Mouse (Mus musculus): ENCODE data around the gene Zfp428.
"Not testable (repeated sequence)": the region's sequence is repeated elsewhere in the genome, so short reads cannot be mapped to it uniquely, and the experiment has no call there.

The Zfp428 gene

DNA sequence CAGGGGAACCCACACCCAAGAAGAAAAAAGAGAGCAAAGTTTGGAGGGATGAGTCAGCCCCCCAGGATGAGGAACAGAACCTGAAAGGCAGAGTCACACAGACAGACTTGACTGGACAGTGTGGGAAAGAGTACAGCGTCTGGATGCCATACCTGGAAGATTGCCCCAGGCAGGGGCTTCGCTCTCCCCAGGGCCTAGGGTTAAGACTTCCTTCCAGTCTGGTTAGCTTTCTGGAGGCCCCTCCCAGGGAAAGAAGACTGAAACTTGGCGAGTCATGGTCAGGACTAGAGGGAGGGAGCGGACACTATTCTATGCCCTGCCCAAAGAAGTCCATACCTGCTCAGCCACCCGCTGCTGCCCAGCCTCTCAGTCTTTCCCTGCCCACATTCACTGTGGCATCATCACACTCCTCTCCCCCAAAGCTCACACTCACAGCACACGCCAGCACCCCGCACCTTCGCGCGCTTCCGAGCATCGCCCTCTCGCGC, 25.8 kb upstream of the Zfp428 start:
- DNase-seq (ENCODE audit: low read depth, low spot score), result no peak

GRCm38 (mm10) chr7:24481474-24482207, 25.2 kb upstream of the Zfp428 start, which contains the start of gene Cadm4:
Gene Cadm4 (plus strand): TSS chr7:24482023.
- DNase-seq (ENCODE audit: low read depth, low spot score), result peak; percentile 84

- no peak for DNase-seq (ENCODE audit: low read depth, low spot score)
These were observed 24.4 kb upstream of the Zfp428 start for GRCm38 (mm10) chr7:24482208-24483020.

DNA sequence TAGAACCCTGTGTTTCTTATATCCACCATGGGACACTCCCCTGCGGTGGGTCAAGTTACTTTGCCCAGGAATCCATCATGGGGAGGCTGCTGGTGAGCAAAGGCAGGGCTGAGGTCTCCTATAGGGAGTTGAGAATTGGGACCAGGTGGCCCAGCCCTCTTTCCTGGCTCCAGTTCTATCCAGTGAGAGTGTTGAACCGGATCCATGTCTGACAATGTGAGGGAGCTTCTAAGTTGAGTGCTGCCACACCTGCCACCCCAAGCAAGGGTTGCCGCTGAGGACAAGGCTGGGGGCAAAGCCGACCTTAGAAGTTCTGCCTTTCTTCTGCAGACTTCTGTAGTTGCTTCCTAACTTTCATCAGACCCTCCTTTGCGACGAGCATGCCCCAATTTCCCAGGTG, 23.5 kb upstream of the Zfp428 start:
- DNase-seq (ENCODE audit: low read depth, low spot score), result not testable (repeated sequence)

DNA sequence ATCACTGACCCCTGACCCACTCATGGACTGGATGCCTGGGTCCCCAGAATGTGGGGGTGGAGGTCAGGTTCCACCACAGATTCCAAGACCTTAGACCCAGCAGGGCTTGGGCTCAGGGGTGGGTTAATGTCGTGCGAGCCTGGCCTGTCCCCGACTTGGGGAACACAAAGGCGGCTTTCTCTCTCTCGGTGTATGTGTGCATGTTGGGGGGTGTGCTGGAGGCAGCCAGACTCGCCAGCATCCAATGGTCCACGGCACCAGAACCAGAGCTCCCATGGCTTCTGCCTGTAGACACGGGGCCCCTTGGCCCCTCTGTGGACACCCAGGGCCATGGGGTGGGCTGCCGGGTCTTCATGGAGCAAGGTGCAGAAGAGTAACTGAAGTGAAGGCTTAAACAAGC, 21.3 kb upstream of the Zfp428 start:
- no peak for DNase-seq (ENCODE audit: low read depth, low spot score)

- DNase-seq (ENCODE audit: low read depth, low spot score), result no peak
These were observed 20.1 kb upstream of the Zfp428 start for GRCm38 (mm10) chr7:24486654-24487130.

DNA sequence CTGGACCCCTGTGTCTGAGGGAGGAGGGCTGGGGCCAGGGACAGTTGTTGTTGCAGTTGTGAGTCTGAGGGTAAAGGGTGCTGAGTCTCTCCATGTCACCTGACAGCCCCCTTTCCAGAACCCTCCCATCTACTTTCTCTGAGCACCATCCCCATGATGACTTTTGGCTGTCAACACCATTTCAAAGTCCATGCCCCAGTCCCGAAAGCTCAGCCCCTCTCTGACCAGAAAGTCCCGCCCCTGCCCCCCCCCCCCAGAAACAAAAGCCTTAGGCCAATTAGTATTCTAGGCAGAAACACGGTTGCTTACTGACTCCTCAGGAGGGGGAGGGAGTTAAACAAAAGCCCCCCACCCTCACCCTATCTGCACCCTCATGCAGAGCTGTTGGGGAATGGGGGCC, 19.4 kb upstream of the Zfp428 start:
- no peak for DNase-seq (ENCODE audit: low read depth, low spot score)

GRCm38 (mm10) chr7:24488303-24488702, 18.5 kb upstream of the Zfp428 start:
- no peak for DNase-seq (ENCODE audit: low read depth, low spot score)

DNA sequence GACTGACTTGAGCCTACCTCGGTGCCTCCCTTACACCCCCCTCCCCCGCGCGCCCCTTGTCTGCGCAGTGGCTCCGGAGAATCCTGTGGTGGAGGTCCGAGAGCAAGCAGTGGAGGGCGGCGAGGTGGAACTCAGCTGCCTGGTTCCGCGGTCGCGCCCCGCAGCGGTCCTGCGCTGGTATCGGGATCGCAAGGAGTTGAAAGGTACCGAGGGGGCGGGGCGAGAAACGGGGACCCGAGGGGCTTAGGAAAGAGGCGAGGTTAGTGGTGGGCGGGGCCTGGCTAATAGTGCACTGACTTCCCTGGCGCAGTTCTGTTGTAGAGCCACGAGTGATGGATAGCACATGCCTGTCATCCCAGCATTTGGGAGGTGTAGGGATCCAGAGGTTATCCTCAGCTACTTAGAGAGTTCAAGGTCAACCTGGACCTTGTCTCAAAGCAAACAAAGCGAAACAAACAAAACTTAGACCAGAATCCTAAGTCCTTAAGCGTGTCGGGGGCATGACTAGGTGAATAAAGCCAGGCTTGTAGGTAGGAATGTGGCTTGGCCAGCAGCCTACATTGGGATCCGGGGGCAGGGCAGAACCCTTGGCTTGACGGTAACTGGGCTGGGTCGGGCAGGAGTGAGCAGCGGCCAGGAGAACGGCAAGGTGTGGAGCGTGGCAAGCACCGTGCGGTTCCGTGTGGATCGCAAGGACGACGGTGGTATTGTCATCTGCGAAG, 6.8 kb upstream of the Zfp428 start:
- no peak for DNase-seq (ENCODE audit: low read depth, low spot score)

DNA sequence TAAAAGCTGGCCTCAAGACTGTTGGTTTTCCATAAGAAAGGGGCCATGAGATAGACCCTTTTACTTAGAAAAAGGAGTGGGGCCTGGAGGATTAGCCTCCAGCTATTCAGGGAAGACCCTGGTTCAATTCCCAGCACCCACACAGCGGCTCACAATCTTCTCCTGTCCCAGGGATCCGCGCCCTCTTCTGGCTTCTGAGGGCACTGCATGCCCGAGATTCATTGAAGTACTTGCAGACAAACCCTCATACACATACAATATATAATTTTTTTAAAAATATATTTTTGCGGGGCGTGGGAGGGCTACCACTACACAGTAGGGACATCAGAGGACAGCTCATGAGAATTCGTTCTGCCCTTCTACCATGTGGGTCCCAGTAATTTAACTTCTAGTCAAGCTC, 5.9 kb upstream of the Zfp428 start:
- no peak for DNase-seq (ENCODE audit: low read depth, low spot score)

- DNase-seq (ENCODE audit: low read depth, low spot score), result no peak
These were observed 5.3 kb upstream of the Zfp428 start for GRCm38 (mm10) chr7:24501492-24501891.

GRCm38 (mm10) chr7:24504004-24504403, 2.8 kb upstream of the Zfp428 start:
- no peak for DNase-seq (ENCODE audit: low read depth, low spot score)

GRCm38 (mm10) chr7:24504868-24505267, 1.9 kb upstream of the Zfp428 start:
- no peak for DNase-seq (ENCODE audit: low read depth, low spot score)

- no peak for DNase-seq (ENCODE audit: low read depth, low spot score)
These were observed 1.2 kb upstream of the Zfp428 start for GRCm38 (mm10) chr7:24505447-24506064.

- DNase-seq (ENCODE audit: low read depth, low spot score), result no peak
These were observed 744 bp upstream of the Zfp428 start for GRCm38 (mm10) chr7:24506065-24506459.

GRCm38 (mm10) chr7:24506476-24506837, 349 bp upstream of the Zfp428 start:
- no peak for DNase-seq (ENCODE audit: low read depth, low spot score)

DNA sequence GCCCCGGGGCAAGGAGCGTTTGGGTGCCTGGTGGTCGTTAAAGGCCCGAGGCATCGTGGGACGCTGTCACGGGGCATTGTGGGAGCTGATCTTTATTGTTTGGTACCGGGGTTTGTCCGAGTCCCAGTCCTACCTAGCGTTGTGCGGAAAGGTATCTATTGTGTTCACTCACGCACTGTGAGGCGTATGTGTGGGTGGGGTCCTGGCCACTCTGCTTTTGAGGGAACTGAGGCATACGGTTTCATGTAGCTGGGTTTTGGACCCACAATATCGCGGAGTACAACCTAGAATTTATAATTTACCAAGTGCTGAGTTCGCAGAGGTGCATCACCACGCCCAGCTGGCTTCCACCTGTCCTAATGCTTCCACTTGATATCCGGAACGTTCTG, 914 bp downstream of the Zfp428 start:
- DNase-seq (ENCODE audit: low read depth, low spot score), result no peak

DNA sequence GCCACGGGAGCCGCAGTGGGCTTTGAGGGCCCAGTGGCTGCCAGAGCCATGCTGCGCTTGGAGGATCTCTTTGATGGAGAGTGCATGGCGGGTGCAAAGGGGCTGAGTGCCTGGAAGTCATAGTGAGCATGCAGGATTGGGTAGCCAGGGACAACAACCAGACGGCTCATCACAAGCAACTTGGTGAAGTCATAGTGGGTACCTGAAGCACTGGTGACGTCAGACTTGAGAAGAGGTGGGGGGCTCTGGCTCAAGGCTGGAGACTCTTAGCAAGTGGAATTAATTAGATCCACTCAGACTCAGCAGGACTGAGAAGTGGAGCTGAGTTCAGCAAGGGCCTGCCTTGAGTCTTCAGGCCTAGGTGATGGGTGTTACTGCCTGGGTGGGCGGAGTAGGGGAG, 5.5 kb downstream of the Zfp428 start, which contains the start of gene AC161166.1:
Gene AC161166.1, minus strand, starts transcription at position 101 of the 400 bp plus-strand sequence.
- no peak for DNase-seq (ENCODE audit: low read depth, low spot score)

DNA sequence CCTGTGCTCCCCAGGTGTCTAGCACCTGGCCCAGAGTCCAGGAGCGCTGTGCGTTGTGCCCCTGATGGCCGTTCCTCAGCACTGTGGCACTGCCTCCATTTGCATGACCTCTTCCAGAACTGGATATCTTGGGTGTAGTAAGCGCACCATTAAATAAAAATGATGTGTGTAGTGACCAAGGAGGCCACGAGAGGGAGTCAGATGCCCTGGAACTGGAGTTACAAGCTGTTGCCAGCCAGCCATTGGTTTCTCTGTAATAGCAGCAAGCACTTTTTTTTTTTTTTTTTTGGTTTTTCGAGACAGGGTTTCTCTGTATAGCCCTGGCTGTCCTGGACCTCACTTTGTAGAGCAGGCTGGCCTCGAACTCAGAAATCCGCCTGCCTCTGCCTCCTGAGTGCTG, 9.5 kb downstream of the Zfp428 start:
- DNase-seq (ENCODE audit: low read depth, low spot score), result not testable (repeated sequence)

DNA sequence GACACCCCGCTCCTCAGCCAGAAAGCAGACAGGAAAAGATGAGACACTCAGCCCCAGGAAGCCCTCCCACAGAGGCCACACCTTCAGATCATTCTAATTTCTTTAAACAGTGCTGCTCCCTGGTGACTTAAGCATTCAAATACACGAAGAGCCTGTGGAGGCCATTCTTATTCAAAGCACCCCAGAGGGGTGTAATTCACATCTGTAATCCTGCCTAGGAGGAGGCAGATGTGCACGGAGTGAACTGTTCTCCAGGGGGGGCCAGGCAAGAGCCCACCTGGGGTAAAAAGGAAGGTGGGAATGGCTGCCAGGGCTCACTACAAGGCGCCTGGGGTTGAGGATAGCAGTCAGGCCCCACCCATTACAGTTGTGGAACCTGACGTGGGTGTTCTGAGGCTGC, 10.3 kb downstream of the Zfp428 start:
- DNase-seq (ENCODE audit: low read depth, low spot score), result no peak

DNA sequence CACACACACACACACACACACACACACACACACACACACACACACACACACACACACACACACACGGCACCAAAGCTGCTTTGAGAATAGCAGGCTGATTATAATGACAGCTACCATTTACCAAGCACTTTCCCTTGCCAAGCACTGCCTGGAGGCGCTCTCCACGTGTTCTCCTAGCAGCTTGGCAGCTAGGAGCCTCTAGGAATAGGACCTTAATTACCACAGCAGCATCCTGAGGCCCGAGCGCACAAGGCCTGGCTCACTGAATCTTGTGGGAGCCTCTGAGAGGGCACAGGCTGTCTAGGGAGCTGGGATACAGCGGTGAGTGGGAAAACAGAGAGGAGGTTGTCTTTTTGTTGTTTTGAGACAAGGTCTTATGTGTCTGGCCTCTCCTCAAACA, 10.8 kb downstream of the Zfp428 start:
- DNase-seq (ENCODE audit: low read depth, low spot score), result no peak

DNA sequence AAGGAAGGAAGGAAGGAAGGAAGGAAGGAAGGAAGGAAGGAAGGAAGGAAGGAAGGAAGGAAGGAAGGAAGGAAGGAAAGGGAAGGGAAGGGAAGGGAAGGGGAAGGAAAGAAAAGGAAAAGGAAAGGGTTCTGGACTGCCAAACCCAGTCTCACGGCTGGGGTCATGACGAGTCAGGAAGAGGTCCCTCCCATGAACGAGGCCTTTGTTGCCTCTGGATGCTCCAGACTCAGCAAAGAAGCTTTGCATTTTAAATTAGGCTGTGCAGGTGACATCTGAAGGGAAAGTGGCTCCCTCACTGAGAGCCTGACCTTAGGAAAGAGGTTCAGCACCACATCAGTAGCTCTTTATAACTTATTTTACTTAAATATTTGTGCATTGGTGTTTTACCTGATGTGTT, 12.3 kb downstream of the Zfp428 start:
- DNase-seq (ENCODE audit: low read depth, low spot score), result no peak

Measured in retina, postnatal 7 days (tissue).